Mouse (Mus musculus): Measurements from ENCODE around the gene Aldh3b1.
A peak's percentile ranks its signal among the peaks of the same experiment; 100 is the strongest.

Gene Aldh3b1

GRCm38 (mm10) chr19:3910206-3910605 is 19.4 kb downstream of the Aldh3b1 start:
- DNase-seq: peak; percentile 44

GRCm38 (mm10) chr19:3907876-3908660 is 21.5 kb downstream of the Aldh3b1 start:
- peak; percentile 32 for DNase-seq

- peak; percentile 90 for DNase-seq
These were observed 22.5 kb downstream of the Aldh3b1 start, which contains the start of gene Tcirg1 for GRCm38 (mm10) chr19:3906795-3907786. Gene Tcirg1, minus strand, starts transcription at chr19:3907133.

GRCm38 (mm10) chr19:3906326-3906725 is 23.3 kb downstream of the Aldh3b1 start:
- DNase-seq: peak; percentile 31

GRCm38 (mm10) chr19:3905261-3905969 is 24.2 kb downstream of the Aldh3b1 start:
- peak; percentile 55 for DNase-seq

- no peak for DNase-seq
These were observed 25.3 kb downstream of the Aldh3b1 start for GRCm38 (mm10) chr19:3904363-3904675.

GRCm38 (mm10) chr19:3903648-3904362 is 25.8 kb downstream of the Aldh3b1 start:
- DNase-seq: no peak

GRCm38 (mm10) chr19:3902966-3903365 is 26.6 kb downstream of the Aldh3b1 start:
- no peak for DNase-seq

GRCm38 (mm10) chr19:3899618-3900017 is 30.0 kb downstream of the Aldh3b1 start:
- DNase-seq: no peak

- no peak for DNase-seq
These were observed 30.7 kb downstream of the Aldh3b1 start for GRCm38 (mm10) chr19:3898952-3899351.

- no peak for DNase-seq
These were observed 32.1 kb downstream of the Aldh3b1 start for GRCm38 (mm10) chr19:3897557-3897956.

- no peak for DNase-seq
These were observed 33.4 kb downstream of the Aldh3b1 start for GRCm38 (mm10) chr19:3896208-3896607.

GRCm38 (mm10) chr19:3895171-3895631 is 34.4 kb downstream of the Aldh3b1 start:
- DNase-seq: no peak

- DNase-seq: no peak
These were observed 35.3 kb downstream of the Aldh3b1 start for GRCm38 (mm10) chr19:3894294-3894693.

GRCm38 (mm10) chr19:3893545-3894116 is 36.0 kb downstream of the Aldh3b1 start:
- DNase-seq: no peak

- DNase-seq: no peak
These were observed 39.4 kb downstream of the Aldh3b1 start for GRCm38 (mm10) chr19:3890181-3890580.

GRCm38 (mm10) chr19:3889096-3889495 is 40.5 kb downstream of the Aldh3b1 start:
- no peak for DNase-seq

- DNase-seq: no peak
These were observed 45.1 kb downstream of the Aldh3b1 start for GRCm38 (mm10) chr19:3884325-3884990.

- DNase-seq: no peak
These were observed 47.4 kb downstream of the Aldh3b1 start for GRCm38 (mm10) chr19:3882214-3882613.

GRCm38 (mm10) chr19:3880054-3880848 is 49.4 kb downstream of the Aldh3b1 start:
- peak; percentile 66 for DNase-seq
